Mouse (Mus musculus) gastrocnemius, postnatal 25 days (tissue): Measurements from ENCODE around the gene Rbm3. TPM values are rescaled to one million over a fixed set of nuclear protein-coding genes. Genes with fewer than 3 reads are reported as not detected.
"Not testable (repeated sequence)": the region's sequence is repeated elsewhere in the genome, so short reads cannot be mapped to it uniquely, and the experiment has no call there.

Experiments used
- DNase-seq: peaks from one replicate; pipeline ENCODE4 v3.0.0; 2022
- total RNA-seq, 2 experiments: library from RNA; stranded (reverse); gene quantifications; 1 replicate in 1 of 2; 2 replicates in 1 of 2; pipeline ENCODE4 v1.2.3; 2021

Rbm3 gene
- total RNA-seq, 2 experiments from 2014 or later = 44.1 to 60.8 TPM

DNA sequence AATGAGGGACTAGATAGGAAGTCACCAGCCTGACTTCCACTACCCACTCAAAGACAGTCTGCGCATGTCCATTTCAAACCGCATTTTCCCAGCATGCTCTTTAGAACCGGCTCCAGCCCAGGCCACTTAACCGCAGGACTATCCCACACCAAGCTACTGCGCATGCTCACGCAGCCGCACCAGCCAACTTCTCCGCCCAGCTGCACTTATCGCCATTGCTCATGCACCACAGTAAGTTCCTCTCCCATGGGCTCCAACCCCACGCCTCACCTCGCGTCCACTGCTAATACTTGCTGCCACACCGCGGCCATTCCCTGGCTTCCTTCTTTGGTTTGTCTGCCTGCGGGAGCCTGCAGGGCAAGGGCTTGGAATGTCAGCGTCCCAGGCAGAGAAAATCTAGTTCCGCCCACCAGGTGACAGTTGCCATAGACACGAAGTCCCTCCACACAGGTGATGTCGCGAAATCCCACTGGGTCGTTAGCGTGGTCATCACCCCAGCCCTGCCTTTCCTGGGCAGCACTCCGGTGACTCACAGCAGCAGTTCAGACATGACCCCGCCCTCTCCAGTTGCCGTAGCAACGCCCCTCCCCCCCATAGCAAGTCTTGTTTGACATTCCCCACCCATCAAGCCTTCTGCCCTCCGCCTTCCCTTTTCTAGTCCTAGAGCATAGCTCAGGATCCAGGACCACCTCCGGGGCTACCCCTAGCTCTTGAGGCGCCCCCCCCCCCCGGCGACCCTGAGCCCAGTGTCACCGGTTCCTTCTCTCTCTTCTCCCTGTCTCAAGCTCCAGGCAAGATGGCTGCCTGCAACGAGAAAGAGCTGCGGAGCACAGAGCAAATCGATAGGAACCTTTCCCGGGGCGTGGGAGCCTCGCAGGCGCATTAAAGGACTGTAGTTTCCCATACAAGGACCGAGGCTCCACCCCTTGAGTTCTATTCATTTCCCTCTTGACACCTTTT is 13.4 kb downstream of the Rbm3 start, which contains the start of gene Wdr13:
Gene Wdr13, minus strand, starts transcription at position 876 of the 960 bp plus-strand sequence.
- DNase-seq = peak; percentile 89

- no peak for DNase-seq
These were observed 14.3 kb downstream of the Rbm3 start for GRCm38 (mm10) chrX:8131393-8131792.

GRCm38 (mm10) chrX:8125235-8125634 is 20.4 kb downstream of the Rbm3 start:
- DNase-seq = no peak

DNA sequence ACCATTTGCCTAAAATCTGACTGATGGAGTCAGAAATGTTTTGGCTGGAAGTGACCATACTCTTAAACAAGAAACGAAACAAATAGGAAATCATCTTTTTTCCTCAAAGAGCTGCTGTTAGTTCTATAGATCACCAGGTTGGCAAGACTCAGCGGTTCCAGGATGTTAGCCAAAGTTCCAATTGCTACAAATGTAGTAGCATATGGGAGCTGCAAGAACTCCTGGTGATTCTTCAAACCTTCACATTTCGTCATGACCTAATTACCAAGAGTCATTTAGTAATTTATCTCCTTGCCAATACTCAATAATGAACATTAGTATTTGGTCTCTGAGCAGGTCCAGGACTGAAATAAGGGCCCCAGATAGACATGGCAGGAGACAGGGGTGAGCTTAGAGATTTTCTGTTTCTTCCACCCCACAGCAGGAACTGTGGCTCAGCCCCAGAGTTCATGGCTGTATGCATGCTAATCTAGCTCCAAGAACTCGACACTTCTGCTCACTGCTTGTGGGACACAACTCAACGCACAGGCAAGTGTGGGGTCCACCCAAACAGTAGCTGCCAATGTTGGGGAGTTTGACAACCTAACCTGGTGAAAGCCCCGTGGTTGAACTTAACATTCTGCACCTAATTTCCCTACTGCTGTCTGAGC is 21.7 kb downstream of the Rbm3 start:
- DNase-seq = no peak

DNA sequence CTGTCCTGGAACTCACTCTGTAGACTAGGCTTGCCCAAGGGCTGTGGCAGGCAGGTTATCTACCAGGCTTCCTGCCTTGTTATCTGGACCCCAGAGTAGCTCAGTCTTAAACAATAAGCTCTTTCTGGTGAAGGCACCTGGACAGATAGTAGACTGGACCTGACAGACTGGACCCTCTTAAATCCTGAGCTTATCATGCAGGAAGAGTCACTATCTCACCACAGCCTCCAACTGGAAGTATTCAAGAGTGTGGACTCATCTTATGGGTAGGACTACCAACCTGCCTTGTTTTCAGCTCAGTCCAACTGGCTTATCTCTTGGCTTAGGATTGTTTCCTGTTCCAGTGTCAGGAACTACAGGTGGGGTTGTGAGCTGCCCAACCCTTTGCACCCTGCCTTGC is 28.4 kb downstream of the Rbm3 start:
- no peak for DNase-seq

GRCm38 (mm10) chrX:8115275-8115674 is 30.4 kb downstream of the Rbm3 start:
- no peak for DNase-seq

DNA sequence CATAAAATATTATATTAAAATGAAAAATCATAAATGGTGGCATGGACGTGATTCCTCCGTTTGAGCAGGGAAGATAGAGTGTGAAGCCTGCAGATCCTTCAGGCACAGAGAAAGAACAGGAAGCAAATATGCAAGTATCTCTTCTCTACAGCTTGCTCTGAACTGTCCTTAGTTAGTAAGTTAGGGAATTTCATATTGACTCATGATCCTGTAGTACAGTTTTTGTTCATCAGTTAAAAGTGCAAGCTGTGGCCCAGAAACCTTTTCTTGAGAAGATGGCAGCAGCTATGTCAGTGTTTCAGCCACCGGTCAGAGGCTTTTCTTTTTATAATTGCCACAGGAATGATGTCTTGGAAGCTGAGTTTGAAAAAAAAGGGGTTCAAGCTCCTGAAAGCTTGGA is 40.7 kb downstream of the Rbm3 start:
- no peak for DNase-seq

GRCm38 (mm10) chrX:8102213-8102668 is 43.4 kb downstream of the Rbm3 start:
- DNase-seq = no peak

GRCm38 (mm10) chrX:8101017-8101416 is 44.7 kb downstream of the Rbm3 start:
- DNase-seq = no peak

GRCm38 (mm10) chrX:8099435-8099834 is 46.2 kb downstream of the Rbm3 start:
- DNase-seq = no peak

GRCm38 (mm10) chrX:8096787-8097242 is 48.9 kb downstream of the Rbm3 start:
- DNase-seq = peak; percentile 95

DNA sequence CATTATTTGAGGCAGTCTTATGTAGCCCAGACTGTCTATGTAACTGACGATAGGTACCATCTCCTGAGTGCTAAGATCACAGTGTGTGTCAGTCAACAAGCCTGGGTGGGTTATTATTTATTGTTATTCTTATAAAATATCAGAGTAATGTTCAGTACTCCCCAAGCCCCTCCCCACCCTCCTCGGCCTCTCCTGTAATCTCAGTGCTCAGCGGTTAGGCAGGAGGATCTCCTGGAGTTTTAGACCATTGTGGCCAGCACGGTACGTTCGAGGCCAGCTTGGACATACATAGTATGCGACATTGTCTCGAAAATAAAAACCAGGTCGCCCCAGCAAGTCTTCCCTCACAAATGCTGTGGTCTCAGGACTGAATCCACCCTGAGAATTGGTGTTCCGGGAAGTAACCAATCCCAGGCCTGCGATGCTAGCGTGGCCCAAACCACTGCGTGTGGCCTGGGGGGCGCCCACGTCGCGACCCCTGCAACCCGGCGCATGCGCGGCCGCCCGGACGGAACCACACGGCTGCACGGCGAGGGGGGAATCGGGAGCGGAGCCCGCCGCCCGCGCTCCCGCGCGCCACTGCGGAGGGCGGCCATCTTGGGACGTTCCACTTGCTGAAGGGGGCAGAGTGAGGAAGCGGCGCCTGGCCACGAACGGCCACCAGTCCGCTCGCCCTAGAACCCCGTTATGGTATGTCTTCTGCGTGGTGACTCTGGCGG is 49.5 kb downstream of the Rbm3 start:
- DNase-seq = peak; percentile 91

DNA sequence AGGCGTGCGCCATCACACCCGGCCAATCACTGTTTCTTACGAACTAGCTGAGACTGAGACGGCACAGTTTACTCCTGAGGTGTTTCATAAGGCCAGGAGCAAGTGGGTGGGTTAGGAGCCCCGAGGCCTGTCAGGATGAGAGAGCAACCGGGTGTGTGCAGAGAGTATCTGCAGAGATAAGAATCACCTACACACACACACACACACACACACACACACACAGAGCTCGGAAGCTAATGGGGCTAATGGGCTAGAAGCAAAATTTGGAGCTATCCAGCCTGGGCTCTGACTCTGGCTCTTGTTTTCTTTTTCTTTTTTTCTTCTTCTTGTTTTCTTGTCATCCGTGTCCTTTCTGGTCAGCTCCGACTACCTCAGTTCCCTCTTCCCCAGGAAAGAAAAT is 50.1 kb downstream of the Rbm3 start:
- no peak for DNase-seq

DNA sequence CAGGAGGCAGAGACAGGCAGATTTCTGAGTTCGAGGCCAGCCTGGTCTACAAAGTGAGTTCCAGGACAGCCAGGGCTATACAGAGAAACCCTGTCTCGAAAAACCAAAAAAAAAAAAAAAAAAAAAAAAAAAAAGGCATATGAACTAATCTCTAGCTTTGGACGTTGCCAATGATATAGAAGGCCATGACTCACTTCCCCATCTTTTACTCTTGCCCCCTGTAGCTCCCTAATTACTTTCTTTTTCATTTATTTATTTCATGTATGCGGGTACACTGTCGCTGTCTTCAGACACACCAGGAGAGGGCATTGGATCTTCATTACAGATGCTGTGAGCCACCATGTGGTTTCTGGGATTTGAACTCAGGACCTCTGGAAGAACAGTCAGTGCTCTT is 54.7 kb downstream of the Rbm3 start:
- DNase-seq = not testable (repeated sequence)

DNA sequence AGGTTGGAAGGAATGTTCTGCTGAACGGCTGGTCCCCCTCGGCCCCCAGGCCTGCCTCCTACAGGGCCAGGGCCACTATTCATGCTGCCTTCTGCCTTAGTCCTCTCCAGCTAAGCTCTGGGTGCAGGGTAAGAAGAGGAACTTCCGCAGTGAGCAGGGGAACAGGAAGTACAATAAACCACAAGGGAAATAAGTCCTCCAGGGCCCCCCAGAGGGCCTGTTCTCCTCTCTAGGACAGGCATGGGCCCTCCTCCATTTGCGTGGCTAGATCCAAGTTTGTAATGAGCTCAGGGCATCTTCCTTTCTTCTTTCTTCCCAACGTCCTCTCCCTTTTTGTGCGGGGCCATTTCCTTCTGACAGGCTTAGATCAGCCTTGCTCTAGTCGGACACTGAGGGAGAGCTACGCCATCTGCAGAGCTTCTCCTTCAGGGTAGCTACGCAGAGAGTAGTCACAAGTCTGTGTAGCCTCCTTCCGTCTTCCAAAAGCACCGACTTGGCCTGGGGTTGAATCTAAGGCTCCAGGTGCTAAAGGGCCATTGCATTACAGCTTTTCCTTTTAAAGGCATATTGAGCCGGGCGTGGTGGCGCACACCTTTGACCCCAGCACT is 55.2 kb downstream of the Rbm3 start, which contains the start of gene Was:
Gene Was, minus strand, starts transcription at position 153 of the 608 bp plus-strand sequence.
- DNase-seq = peak; percentile 10

- no peak for DNase-seq
These were observed 55.9 kb downstream of the Rbm3 start for GRCm38 (mm10) chrX:8089746-8090145.

Other genes starting within 250 kb of the Rbm3 start
- gene Pqbp1, start 246.6 kb downstream of the Rbm3 start, total RNA-seq = 10 to 100 TPM; 19.5 to 23.1 TPM
- gene Timm17b, start 246.5 kb downstream of the Rbm3 start, total RNA-seq = 10 to 100 TPM; 37.8 to 38.5 TPM
- not detected for gene Gm10491, start 238.0 kb downstream of the Rbm3 start, total RNA-seq
- gene Gm10490, start 236.3 kb downstream of the Rbm3 start, total RNA-seq = not detected
- gene Pcsk1n, start 226.1 kb downstream of the Rbm3 start, total RNA-seq = not detected
- not detected for gene Eras, start 217.3 kb downstream of the Rbm3 start, total RNA-seq
- gene Hdac6, start 198.0 kb downstream of the Rbm3 start, total RNA-seq = 1 to 10 TPM; 3.9 to 5.0 TPM
- not detected for gene Gata1, start 167.8 kb downstream of the Rbm3 start, total RNA-seq
- gene Glod5, start 127.4 kb downstream of the Rbm3 start, total RNA-seq = not detected
- gene Suv39h1, start 71.1 kb downstream of the Rbm3 start, total RNA-seq = 1 to 10 TPM; 3.0 to 3.6 TPM
- under 1 TPM; 0.46 to 0.54 TPM for gene Was, start 55.4 kb downstream of the Rbm3 start, total RNA-seq
- gene Wdr13, start 13.0 kb downstream of the Rbm3 start, total RNA-seq = 10 to 100 TPM; 11.8 to 16.3 TPM
- gene Tbc1d25, start 30.3 kb upstream of the Rbm3 start, total RNA-seq = 1 to 10 TPM; 2.5 to 2.6 TPM
- gene Ebp, start 47.6 kb upstream of the Rbm3 start, total RNA-seq = 10 to 100 TPM; 10.3 to 10.7 TPM
- 1 to 10 TPM; 3.6 to 4.3 TPM for gene Porcn, start 60.6 kb upstream of the Rbm3 start, total RNA-seq
- 10 to 100 TPM; 12.4 to 13.2 TPM for gene Ftsj1, start 106.5 kb upstream of the Rbm3 start, total RNA-seq
- gene Slc38a5, start 125.3 kb upstream of the Rbm3 start, total RNA-seq = not detected
- not detected for gene Ssxb10, start 181.5 kb upstream of the Rbm3 start, total RNA-seq
- not detected for gene Ssxb9, start 221.1 kb upstream of the Rbm3 start, total RNA-seq